Mouse (Mus musculus): ENCODE results near the gene Slc41a2.

- TF ChIP-seq CTCF (IDR thresholded peaks at IDR 0.05; ENCODE audit: low read depth) (no peak), EP300 (IDR thresholded peaks at IDR 0.05; ENCODE audit: low read depth) (no peak)
Observed at GRCm38 (mm10) chr10:83343828-83344685, 6.4 kb upstream of the Slc41a2 start.

Measured in liver, postnatal 0 days (tissue).